Mouse (Mus musculus): ENCODE data around the gene Cfap43. TPM values are rescaled to one million over a fixed set of nuclear protein-coding genes. Genes with fewer than 3 reads are reported as not detected.

Cfap43 gene
- polyA plus RNA-seq, 1 experiment from 2014 or later, result 0.10 TPM

DNA sequence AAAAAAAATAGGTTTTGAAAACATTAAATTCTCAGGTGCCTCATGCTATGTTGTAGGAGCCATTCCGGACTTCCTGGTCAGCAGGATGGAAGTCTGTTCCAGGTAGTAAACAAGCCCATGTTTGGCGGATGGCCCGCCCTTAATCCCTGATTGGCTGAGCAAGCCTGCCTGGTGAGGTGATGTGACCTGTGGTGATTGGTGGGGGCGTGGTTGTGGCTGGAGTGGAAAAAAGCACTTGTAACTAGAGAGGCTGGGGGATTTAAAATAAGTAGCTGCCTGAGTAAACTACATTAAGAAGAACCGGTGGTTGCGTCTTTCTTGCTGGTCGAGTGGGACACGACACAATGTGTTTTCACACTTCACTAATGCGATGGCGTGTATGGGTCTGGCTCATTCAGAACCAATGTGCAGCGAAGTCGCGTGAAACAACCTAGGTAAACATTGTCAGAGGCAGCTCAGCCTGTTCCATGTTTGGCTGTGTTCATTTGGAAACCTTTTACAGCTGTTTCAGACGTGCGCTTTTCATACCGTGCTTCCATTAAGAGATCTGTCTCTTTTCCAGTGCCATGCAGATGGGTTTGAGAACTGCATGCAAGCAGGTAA lies 15.7 kb upstream of the Cfap43 start:
- no peaks in the 10 kb centered on the region; the same call in 1 of the 2 replicates for H3K9me3 ChIP-seq (replicated peaks)
- 69% methylated on average over 16 of the region's 16 CpGs for WGBS
- H3K27ac ChIP-seq (ENCODE audit: poor library complexity, severe bottlenecking), result no peak overlapping the region
- H3K4me1 ChIP-seq (replicated peaks), result peaks cover 10% of the 10 kb centered on the region
- no peak for ATAC-seq (ENCODE audit: insufficient number of reproducible peaks, low FRiP score)
- no peaks in the 10 kb centered on the region for H3K36me3 ChIP-seq
- no peak overlapping the region for H3K4me3 ChIP-seq
- H3K9ac ChIP-seq, result no peak overlapping the region
- no peak overlapping the region for H3K4me2 ChIP-seq
- H3K27me3 ChIP-seq (replicated peaks), result peaks cover 12% of the 10 kb centered on the region

DNA sequence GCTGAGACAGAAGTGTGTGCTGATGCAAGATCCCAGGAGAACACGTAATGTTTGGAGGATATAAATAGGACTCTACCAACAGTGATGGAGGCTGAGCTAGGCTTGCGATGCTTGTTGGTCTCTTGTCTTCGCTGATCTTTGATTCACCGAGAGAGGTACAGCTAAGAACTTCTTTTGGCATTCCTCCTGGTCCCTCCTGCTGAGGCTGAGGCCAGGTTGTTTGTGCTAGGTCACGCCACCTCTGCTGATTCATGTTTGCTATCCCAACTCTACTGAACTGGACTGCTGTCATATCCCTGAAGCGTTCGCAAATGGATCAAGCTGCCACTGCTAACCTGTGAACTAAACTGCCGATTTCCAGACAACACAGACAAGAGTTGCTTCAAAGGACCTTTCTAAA lies 15.1 kb upstream of the Cfap43 start:
- Histone ChIP-seq H3K36me3 (no peaks in the 10 kb centered on the region), H3K9me3 (replicated peaks) (no peaks in the 10 kb centered on the region; the same call in 1 of the 2 replicates)
- no peak for ATAC-seq (ENCODE audit: insufficient number of reproducible peaks, low FRiP score)

DNA sequence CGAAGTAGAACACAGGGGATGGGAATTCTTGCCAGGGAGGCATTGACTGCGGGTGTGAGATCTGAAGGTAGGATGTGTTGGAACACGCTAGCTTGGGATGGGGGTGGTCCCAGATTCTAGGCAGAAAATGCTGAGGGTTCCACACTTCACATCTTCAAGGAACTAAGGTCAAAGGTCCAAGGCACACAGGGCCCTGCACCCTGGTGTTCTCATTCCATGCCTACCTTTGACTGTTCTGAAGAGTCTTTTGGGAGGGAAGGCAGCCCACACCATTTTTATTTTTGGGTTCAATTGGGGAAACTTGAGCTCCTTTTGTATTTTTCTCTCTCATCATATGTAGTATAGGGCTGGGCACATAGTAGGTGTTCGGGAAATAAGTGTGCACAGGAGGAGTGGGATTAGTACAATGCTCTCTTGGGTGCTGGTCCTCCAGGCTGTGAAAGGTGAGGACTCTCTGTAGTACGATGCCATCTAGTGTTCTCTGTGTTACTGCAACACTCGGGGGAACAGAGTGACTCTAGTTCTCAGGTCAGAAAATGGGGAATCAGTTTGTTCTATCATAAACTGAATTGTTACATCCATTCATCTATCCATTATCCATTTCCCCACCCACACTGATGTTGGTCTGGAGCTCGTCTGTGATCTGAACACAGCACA lies 13.0 kb upstream of the Cfap43 start:
- ATAC-seq (ENCODE audit: insufficient number of reproducible peaks, low FRiP score), result no peak
- no peak overlapping the region for H3K4me2 ChIP-seq
- 44% methylated on average over 7 of the region's 7 CpGs for WGBS

More for the DNA sequence above, 15.1 kb upstream of the Cfap43 start:
- WGBS, result 84% methylated on average over 8 of the region's 8 CpGs
- Histone ChIP-seq H3K4me2 (no peak overlapping the region), H3K4me3 (no peak overlapping the region), H3K27ac (ENCODE audit: poor library complexity, severe bottlenecking) (no peak overlapping the region), H3K4me1 (replicated peaks) (peaks cover 10% of the 10 kb centered on the region), H3K27me3 (replicated peaks) (peaks cover 12% of the 10 kb centered on the region), H3K9ac (no peak overlapping the region)

DNA sequence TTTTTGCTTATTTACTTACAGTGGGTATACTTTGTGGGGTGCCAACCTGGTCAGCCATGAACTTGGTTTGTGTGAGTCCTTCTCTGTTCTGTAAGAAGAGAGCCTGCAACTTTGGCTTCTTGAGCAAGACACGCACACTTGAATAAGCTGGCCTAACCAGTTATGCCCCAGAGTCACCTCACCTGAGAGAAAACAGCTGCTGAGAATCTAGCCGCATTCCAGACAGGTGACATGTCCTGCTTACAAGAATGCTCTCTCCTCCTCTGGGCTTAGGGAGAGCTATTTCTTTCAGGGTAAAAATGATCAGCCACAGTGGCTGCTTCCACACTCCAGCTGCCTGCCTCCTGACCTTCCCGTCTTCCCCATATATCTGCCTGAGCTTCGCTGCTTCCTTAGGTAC lies 10.0 kb upstream of the Cfap43 start:
- H3K27me3 ChIP-seq (replicated peaks), result no peaks in the 10 kb centered on the region
- no peaks in the 10 kb centered on the region for H3K4me1 ChIP-seq (replicated peaks)
- 89% methylated on average over 4 of the region's 4 CpGs for WGBS
- no peaks in the 10 kb centered on the region; the same call in 1 of the 2 replicates for H3K9me3 ChIP-seq (replicated peaks)
- no peak overlapping the region for H3K27ac ChIP-seq (ENCODE audit: poor library complexity, severe bottlenecking)
- no peak overlapping the region for H3K4me3 ChIP-seq
- H3K9ac ChIP-seq, result no peak overlapping the region
- no peak overlapping the region for H3K4me2 ChIP-seq
- no peaks in the 10 kb centered on the region for H3K36me3 ChIP-seq
- ATAC-seq (ENCODE audit: insufficient number of reproducible peaks, low FRiP score), result no peak

More for the DNA sequence above, 13.0 kb upstream of the Cfap43 start:
- H3K4me3 ChIP-seq, result no peak overlapping the region
- no peaks in the 10 kb centered on the region for H3K4me1 ChIP-seq (replicated peaks)
- no peaks in the 10 kb centered on the region for H3K27me3 ChIP-seq (replicated peaks)
- H3K36me3 ChIP-seq, result no peaks in the 10 kb centered on the region
- no peak overlapping the region for H3K9ac ChIP-seq
- no peaks in the 10 kb centered on the region; the same call in 1 of the 2 replicates for H3K9me3 ChIP-seq (replicated peaks)
- no peak overlapping the region for H3K27ac ChIP-seq (ENCODE audit: poor library complexity, severe bottlenecking)

DNA sequence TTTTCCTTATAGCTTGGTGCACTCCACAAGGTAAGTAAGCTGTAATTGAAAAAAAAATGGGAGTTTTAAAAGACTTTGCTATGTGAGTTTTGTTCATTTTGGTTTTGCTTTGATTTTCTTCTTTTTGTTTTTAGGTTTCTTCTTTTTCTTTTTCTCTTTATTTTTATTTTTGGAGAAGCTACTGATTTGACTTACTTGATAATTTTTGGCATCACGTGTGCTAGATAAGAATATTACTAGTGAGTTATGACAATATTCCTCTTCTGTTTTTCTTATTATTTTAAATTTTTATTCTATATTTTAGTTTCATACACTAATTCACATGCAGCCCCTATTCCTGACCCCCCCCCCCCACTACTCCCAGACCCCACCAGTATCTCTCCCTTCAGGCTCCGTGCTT lies 7.9 kb upstream of the Cfap43 start:
- Histone ChIP-seq H3K9ac (no peak overlapping the region), H3K4me2 (no peak overlapping the region), H3K27me3 (replicated peaks) (no peaks in the 10 kb centered on the region), H3K4me3 (no peak overlapping the region), H3K36me3 (no peaks in the 10 kb centered on the region), H3K4me1 (replicated peaks) (no peaks in the 10 kb centered on the region), H3K9me3 (replicated peaks) (no peaks in the 10 kb centered on the region), H3K27ac (ENCODE audit: poor library complexity, severe bottlenecking) (no peak overlapping the region)
- ATAC-seq (ENCODE audit: insufficient number of reproducible peaks, low FRiP score), result no peak
- WGBS, result 80% methylated on average over 2 of the region's 2 CpGs

DNA sequence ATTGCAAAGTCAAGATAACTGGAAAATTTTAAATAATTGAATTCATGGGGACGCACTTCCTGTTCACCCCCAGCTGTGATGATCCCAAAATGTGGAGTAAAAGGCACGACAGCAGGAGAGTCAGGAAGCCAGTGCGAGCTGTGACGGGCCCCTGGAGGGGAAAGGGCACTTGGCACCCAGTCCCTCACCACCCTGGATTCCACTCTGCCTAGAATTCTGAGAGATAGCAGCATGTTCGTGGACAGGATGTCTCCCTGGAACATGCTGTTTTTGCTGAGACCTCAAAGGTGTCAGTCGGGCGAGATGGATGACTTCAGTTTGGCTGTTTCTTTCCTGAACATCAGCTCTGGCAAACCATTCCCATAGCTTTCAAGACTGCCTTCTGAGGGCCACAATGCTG lies 6.7 kb upstream of the Cfap43 start:
- Histone ChIP-seq H3K9ac (no peak overlapping the region), H3K9me3 (replicated peaks) (no peaks in the 10 kb centered on the region), H3K27me3 (replicated peaks) (no peaks in the 10 kb centered on the region), H3K27ac (ENCODE audit: poor library complexity, severe bottlenecking) (no peak overlapping the region), H3K4me2 (no peak overlapping the region), H3K4me3 (no peak overlapping the region), H3K36me3 (no peaks in the 10 kb centered on the region), H3K4me1 (replicated peaks) (peaks cover 3% of the 10 kb centered on the region)
- WGBS, result 64% methylated on average over 7 of the region's 7 CpGs
- no peak for ATAC-seq (ENCODE audit: insufficient number of reproducible peaks, low FRiP score)

DNA sequence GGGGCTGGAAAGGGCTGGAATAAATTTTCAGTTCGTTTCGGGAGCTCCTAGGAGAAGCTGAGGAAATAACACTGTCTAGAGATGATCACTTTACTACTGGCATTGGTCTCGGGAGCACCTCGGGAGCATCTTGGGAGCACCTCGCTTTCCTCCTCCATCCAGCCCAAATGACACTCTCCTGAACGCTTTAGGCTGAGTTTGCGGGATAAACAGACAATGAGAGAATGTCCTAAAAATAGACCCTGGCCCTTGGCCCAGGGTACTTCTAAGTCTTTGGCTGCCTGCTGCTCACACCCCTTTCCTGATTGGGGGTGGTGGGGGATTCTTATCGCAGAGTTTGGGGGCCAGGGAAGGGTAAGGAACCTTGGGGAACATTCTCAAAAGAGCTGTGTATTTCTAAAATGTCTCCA lies 884 bp upstream of the Cfap43 start:
- no peaks in the 10 kb centered on the region for H3K9me3 ChIP-seq (replicated peaks)
- ATAC-seq (ENCODE audit: insufficient number of reproducible peaks, low FRiP score), result peak; percentile 40; the same call in 1 of the 2 replicates
- WGBS, result 2% methylated on average over 8 of the region's 8 CpGs

DNA sequence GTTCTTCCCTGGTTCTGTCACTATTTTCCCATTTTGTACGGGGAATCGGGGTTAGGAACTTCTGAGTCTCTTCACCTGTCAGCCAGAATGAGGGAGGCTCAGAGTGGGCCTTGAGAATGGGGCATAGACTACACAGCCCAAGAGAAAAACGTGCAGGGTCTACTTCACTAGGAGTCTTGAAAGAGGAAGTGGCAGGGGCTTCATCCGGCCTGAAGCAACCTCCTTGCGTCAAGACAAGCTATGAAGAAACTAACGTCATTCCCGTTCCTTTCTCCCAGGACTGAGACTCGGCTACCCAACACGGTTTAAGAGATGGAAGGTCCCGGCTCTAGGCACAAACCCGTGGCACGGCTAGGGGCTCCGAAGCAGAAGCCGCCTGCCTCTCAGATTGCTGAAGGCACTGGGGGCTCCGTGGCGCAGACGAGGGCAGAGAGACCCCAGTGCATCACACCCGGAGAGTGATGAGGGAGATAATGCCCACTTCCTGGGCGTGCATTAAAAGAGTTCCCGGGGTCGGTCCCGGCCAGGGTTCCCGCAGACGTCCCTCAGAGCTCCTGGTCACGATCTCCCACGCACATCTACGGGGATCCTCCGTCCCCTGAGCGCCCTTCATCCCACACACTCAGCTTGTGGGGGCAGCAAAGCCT lies 509 bp downstream of the Cfap43 start:
- WGBS, result under 1% methylated on average over 29 of the region's 29 CpGs
- peak overlapping the region; percentile 87 for H3K4me2 ChIP-seq
- peak overlapping the region; percentile 94 for H3K27ac ChIP-seq (ENCODE audit: poor library complexity, severe bottlenecking)
- ATAC-seq (ENCODE audit: insufficient number of reproducible peaks, low FRiP score), result peak; percentile 29
- peak overlapping the region; percentile 86 for H3K4me3 ChIP-seq
- H3K9me3 ChIP-seq (replicated peaks), result no peaks in the 10 kb centered on the region
- no peaks in the 10 kb centered on the region for H3K27me3 ChIP-seq (replicated peaks)
- H3K9ac ChIP-seq, result peak overlapping the region; percentile 94
- H3K36me3 ChIP-seq, result peaks cover 5% of the 10 kb centered on the region; the same call in 1 of the 2 replicates
- peaks cover 40% of the 10 kb centered on the region for H3K4me1 ChIP-seq (replicated peaks)

More for the DNA sequence above, 884 bp upstream of the Cfap43 start:
- H3K4me2 ChIP-seq, result peak overlapping the region; percentile 87
- peak overlapping the region; percentile 94 for H3K27ac ChIP-seq (ENCODE audit: poor library complexity, severe bottlenecking)
- H3K27me3 ChIP-seq (replicated peaks), result no peaks in the 10 kb centered on the region
- peaks cover 40% of the 10 kb centered on the region for H3K4me1 ChIP-seq (replicated peaks)
- peak overlapping the region; percentile 94 for H3K9ac ChIP-seq
- H3K4me3 ChIP-seq, result peak overlapping the region; percentile 86
- H3K36me3 ChIP-seq, result no peaks in the 10 kb centered on the region

DNA sequence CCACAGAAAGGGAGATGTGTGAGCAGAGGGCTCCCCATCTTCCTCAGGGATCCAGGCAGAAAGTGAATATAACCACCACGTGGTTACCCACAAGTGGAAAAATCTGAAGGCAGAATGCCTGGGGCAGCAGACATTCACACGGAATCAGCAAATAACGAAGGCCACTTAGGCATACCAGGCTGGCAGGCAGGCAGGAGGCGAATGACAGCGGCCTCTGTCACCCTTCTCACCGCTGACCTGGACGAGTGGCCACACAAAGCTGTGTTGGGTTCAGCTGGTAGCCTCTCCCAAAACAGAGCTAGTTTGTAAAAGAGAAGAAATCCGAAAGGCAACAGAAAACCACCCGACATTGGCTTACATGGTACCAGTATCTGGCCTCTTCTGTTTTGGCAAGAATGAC lies 1.1 kb downstream of the Cfap43 start:
- Histone ChIP-seq H3K36me3 (peaks cover 5% of the 10 kb centered on the region; the same call in 1 of the 2 replicates), H3K4me3 (peak overlapping the region; percentile 86), H3K27ac (ENCODE audit: poor library complexity, severe bottlenecking) (peak overlapping the region; percentile 94), H3K27me3 (replicated peaks) (no peaks in the 10 kb centered on the region), H3K4me2 (peak overlapping the region; percentile 87), H3K4me1 (replicated peaks) (peaks cover 40% of the 10 kb centered on the region), H3K9ac (peak overlapping the region; percentile 94), H3K9me3 (replicated peaks) (no peaks in the 10 kb centered on the region)
- ATAC-seq (ENCODE audit: insufficient number of reproducible peaks, low FRiP score), result no peak
- 16% methylated on average over 9 of the region's 9 CpGs for WGBS

DNA sequence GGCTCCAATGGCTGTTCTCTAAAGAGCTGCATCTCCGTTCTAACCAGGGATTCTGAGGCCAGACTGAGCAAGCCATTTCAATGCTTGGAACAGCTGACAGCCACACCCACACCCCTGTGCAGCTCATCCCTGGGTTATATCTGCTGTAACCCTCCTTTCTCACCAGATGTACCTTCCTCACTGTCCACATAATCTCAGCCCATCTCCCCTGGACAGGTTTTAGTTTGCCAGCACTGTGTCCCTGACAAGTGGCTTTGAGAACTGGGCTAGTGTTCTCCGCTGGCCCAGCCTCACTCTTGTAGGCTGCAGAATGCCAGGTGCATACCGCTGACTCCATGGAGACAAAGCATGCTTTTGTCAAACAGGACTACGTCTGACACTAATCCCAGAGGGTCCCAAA lies 1.7 kb downstream of the Cfap43 start:
- Histone ChIP-seq H3K36me3 (peaks cover 5% of the 10 kb centered on the region; the same call in 1 of the 2 replicates), H3K4me1 (replicated peaks) (peaks cover 43% of the 10 kb centered on the region), H3K9me3 (replicated peaks) (no peaks in the 10 kb centered on the region), H3K4me2 (peak overlapping the region; percentile 87), H3K27me3 (replicated peaks) (no peaks in the 10 kb centered on the region), H3K4me3 (peak overlapping the region; percentile 86), H3K27ac (ENCODE audit: poor library complexity, severe bottlenecking) (0 out of 2 replicates have a peak overlapping the region, but pooled peaks have one; percentile 94), H3K9ac (peak overlapping the region; percentile 94)
- WGBS, result 44% methylated on average over 4 of the region's 4 CpGs
- no peak for ATAC-seq (ENCODE audit: insufficient number of reproducible peaks, low FRiP score)

DNA sequence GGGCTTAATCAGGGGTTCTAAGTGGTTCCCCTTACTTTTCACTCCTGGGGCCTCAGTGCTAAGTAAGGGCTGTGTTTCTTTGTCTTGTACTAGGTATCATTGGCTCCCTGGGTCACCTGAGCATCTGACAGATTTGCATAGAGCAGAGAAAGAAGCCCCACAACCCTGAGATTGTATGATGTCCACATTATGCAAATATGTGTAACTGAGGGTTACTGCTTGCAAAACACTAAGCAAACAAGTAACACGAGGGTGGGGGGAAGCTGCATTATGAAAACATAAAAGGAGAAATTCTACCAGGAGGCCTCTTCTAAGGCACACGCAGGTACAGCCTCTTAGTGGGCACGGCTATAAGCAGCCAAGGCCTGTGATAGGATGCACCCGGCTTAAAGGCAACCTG lies 3.8 kb downstream of the Cfap43 start:
- Histone ChIP-seq H3K4me2 (no peak overlapping the region), H3K36me3 (peaks cover 15% of the 10 kb centered on the region), H3K4me1 (replicated peaks) (peaks cover 56% of the 10 kb centered on the region), H3K27ac (ENCODE audit: poor library complexity, severe bottlenecking) (no peak overlapping the region), H3K27me3 (replicated peaks) (no peaks in the 10 kb centered on the region), H3K9me3 (replicated peaks) (no peaks in the 10 kb centered on the region), H3K9ac (no peak overlapping the region), H3K4me3 (no peak overlapping the region)
- ATAC-seq (ENCODE audit: insufficient number of reproducible peaks, low FRiP score), result no peak
- WGBS, result 79% methylated on average over 4 of the region's 4 CpGs

All from heart, embryonic 12.5 days (tissue).